Mouse (Mus musculus): ENCODE results near the gene Cdc45.

- no peak for TF ChIP-seq EP300 (IDR thresholded peaks at IDR 0.05; ENCODE audit: low read depth)
- no peak for TF ChIP-seq CTCF (IDR thresholded peaks at IDR 0.05; ENCODE audit: low read depth)
Observed at GRCm38 (mm10) chr16:18730640-18731039, 81.1 kb downstream of the Cdc45 start.

Measured in liver, postnatal 0 days (tissue).